Mouse (Mus musculus) forebrain, postnatal 0 days (tissue): Measurements from ENCODE around the gene Angel2. TPM values are rescaled to one million over a fixed set of nuclear protein-coding genes. Genes with fewer than 3 reads are reported as not detected.

Experiments
- ATAC-seq: fragments of 200-750 bp; cut with Nextera tagmentation; 2 replicates; pipeline ENCODE4 v1.8.0; 2017; ENCODE audit warnings: mild to moderate bottlenecking, moderate library complexity
- DNase-seq: peaks from one replicate; pipeline ENCODE4 v3.0.0-alpha.2; 2015
- H3K27ac ChIP-seq: fragments of 300-500 bp; sonication (generic); 2 replicates; pipeline ENCODE4 v1.5.1; 2014; ENCODE audit warnings: low read depth, mild to moderate bottlenecking, antibody characterized with exemption, low read length, moderate library complexity, mixed read lengths
- H3K27me3 ChIP-seq: fragments of 300-500 bp; sonication (generic); 2 replicates; pipeline ENCODE4 v1.6.1; 2014; ENCODE audit warnings: mild to moderate bottlenecking, low read length, mixed read lengths; ENCODE audit not compliant: insufficient read depth
- H3K36me3 ChIP-seq: fragments of 300-500 bp; sonication (generic); 2 replicates; pipeline ENCODE4 v1.6.1; 2014; ENCODE audit warnings: mild to moderate bottlenecking, moderate library complexity; ENCODE audit not compliant: insufficient read depth
- H3K4me1 ChIP-seq: fragments of 300-500 bp; sonication (generic); 2 replicates; pipeline ENCODE4 v1.6.1; 2014; ENCODE audit warnings: antibody characterized with exemption; ENCODE audit not compliant: insufficient read depth
- H3K4me2 ChIP-seq: fragments of 300-500 bp; sonication (generic); 2 replicates; pipeline ENCODE4 v1.6.1; 2014; ENCODE audit warnings: low read depth, mild to moderate bottlenecking, moderate library complexity
- H3K4me3 ChIP-seq: fragments of 300-500 bp; sonication (generic); 2 replicates; pipeline ENCODE4 v1.5.1; 2014; ENCODE audit warnings: low read depth, low read length, mixed read lengths
- H3K9ac ChIP-seq: fragments of 300-500 bp; sonication (generic); 2 replicates; pipeline ENCODE4 v1.6.1; 2014; ENCODE audit warnings: mild to moderate bottlenecking
- H3K9me3 ChIP-seq: fragments of 300-500 bp; sonication (generic); 2 replicates; pipeline ENCODE4 v1.6.1; 2016; ENCODE audit warnings: low read length
- CTCF ChIP-seq: sonication (generic); IDR thresholded peaks from 2 replicates; pipeline ENCODE4 v1.5.1; 2016; ENCODE audit warnings: antibody characterized with exemption, control low read depth, low read depth
- WGBS: fragments of 180-500 bp; shearing (Covaris S2); extraction: QIAGEN DNeasy Blood & Tissue Kit; methylation state at CpG from one replicate; pipeline ENCODE4 v1.1.7; 2014; 5-methylcytosine and 5-hydroxymethylcytosine counted together
- polyA plus RNA-seq: library from polyadenylated mRNA; unstranded; fragments of >200 nt; fragmentation: Nextera tagmentation; extraction: Ambion mirVana; gene quantifications from 2 replicates; pipeline ENCODE4 v1.2.1, GENCODE M21; 2015
- total RNA-seq: library from RNA; depleted of rRNA; stranded (reverse); fragments of >200 nt; gene quantifications from 2 replicates; pipeline ENCODE4 v1.2.3, GENCODE M21; 2014

The Angel2 gene
- total and polyA plus RNA-seq, 2 experiments from 2014 or later = 47.7 to 49.1 TPM

DNA sequence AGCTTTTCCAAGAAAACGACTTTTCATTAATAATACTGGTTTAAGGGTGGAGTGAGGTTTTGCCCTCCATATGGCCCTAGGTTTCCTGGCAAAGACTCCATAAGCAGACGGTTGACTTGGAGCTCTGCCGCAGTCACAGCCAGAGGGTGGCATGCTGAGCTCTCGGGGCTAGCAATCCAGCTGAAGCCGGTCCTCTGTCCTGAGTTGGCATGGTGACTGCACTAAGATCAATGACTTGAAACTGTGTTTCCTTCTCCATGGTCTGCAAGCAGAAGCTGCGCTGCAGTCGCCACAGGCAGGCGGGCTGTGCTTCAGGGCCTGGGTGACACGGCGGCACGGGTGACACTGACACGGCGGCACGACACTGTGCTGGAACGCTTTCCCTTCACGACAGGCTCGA is 23.9 kb downstream of the Angel2 start:
- Histone ChIP-seq H3K36me3 (peaks cover 84% of the 10 kb centered on the region), H3K4me3 (no peak overlapping the region), H3K4me1 (no peaks in the 10 kb centered on the region), H3K4me2 (no peak overlapping the region), H3K9me3 (no peaks in the 10 kb centered on the region), H3K27ac (no peak overlapping the region), H3K9ac (no peak overlapping the region), H3K27me3 (no peaks in the 10 kb centered on the region)
- DNase-seq (no peak), ATAC-seq (no peak)
- 86% methylated on average over 17 of the region's 17 CpGs for WGBS
- no peak for TF ChIP-seq CTCF

DNA sequence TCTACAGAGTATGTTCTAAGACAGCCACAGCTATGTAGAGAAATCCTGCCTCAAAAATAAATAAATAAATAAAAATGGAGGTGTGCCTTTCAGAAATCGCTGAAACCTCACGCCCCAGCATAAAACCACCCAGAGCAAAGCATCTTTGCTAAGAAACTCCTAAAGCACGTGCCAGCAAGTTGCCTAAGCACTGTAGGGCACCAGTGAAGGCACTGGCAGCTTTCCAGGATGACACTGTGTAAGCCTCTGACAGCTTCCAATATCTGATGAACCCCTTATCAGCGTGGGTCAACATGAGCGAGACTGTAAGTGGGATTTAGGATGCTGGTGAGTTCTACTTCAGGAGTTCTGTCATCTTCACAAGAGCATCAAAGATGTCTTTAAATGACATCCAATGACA is 26.1 kb downstream of the Angel2 start:
- H3K27me3 ChIP-seq = no peaks in the 10 kb centered on the region
- no peaks in the 10 kb centered on the region for H3K4me1 ChIP-seq
- peaks cover 88% of the 10 kb centered on the region for H3K36me3 ChIP-seq
- no peak overlapping the region for H3K4me3 ChIP-seq
- H3K4me2 ChIP-seq = no peak overlapping the region
- WGBS = 80% methylated on average over 5 of the region's 5 CpGs
- ATAC-seq = no peak
- H3K27ac ChIP-seq = no peak overlapping the region
- H3K9me3 ChIP-seq = no peaks in the 10 kb centered on the region
- H3K9ac ChIP-seq = no peak overlapping the region
- no peak for DNase-seq
- no peak for TF ChIP-seq CTCF

DNA sequence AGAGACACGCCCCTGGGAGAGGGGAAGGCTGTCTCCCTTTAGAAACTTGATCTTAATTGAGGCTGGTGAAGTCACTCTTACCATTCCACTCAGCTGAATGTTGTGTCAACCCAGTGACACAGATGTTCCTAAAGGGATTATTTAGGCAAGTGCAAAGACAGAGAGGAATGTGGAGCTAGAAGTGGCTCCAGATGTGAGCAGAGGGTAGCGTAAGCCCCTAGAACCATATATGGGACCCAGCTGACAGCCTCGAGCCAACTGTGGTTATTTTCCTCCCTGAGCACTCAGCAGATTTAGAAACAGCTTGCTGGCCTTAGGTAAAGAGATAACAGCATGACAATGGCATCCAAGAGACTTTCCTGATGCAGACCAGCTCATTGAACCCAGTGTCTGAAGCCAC is 28.1 kb downstream of the Angel2 start:
- 83% methylated on average over 3 of the region's 3 CpGs for WGBS
- H3K9me3 ChIP-seq = no peaks in the 10 kb centered on the region
- H3K4me3 ChIP-seq = no peak overlapping the region
- no peak overlapping the region for H3K27ac ChIP-seq
- no peak for ATAC-seq
- peaks cover 91% of the 10 kb centered on the region for H3K36me3 ChIP-seq
- H3K4me1 ChIP-seq = no peaks in the 10 kb centered on the region
- no peak overlapping the region for H3K9ac ChIP-seq
- no peak for DNase-seq
- no peaks in the 10 kb centered on the region for H3K27me3 ChIP-seq
- H3K4me2 ChIP-seq = no peak overlapping the region
- no peak for TF ChIP-seq CTCF

DNA sequence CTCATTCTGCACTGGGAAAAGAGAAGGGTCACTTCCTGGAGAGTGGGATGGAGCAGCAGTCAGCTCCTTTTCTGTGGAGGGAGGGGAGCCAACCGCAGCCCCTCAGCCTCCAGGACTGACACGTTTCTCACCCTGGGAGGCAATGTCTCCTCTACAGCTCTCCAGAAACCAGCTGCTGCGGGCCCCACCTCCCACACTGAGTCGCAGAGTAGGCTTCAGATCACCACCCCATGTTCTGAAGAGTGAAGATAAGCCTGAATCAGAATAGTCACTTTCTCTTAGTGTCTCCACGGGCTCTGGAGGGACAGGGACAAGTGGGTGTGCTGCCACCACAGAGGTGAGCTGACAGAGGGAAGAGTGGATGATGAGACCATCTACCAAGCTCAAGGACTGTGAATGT is 33.9 kb downstream of the Angel2 start:
- H3K4me1 ChIP-seq = no peaks in the 10 kb centered on the region
- DNase-seq (no peak), ATAC-seq (no peak)
- 91% methylated on average over 5 of the region's 5 CpGs for WGBS
- H3K4me2 ChIP-seq = no peak overlapping the region
- H3K9ac ChIP-seq = no peak overlapping the region
- no peak overlapping the region for H3K27ac ChIP-seq
- no peaks in the 10 kb centered on the region for H3K9me3 ChIP-seq
- no peaks in the 10 kb centered on the region for H3K27me3 ChIP-seq
- H3K36me3 ChIP-seq = peaks cover 88% of the 10 kb centered on the region
- no peak overlapping the region for H3K4me3 ChIP-seq
- no peak for TF ChIP-seq CTCF

DNA sequence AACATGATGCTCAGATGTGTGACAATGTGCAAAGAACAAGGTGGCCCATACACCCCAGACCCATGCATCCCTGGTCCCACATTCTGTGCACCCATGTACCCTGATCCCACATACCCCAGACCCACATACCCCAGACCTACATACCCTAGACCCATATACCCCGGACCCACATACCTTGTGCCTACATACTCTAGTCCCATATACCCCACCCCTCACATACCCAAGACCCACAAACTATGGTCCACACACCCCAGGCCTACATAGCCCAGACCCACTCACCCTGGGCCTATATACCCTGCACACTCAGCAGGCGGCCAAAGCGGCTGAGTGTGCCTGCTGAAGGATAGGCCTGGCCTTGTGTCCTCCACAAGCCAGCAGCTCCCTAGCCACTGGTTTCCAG is 37.8 kb downstream of the Angel2 start:
- WGBS = 90% methylated on average over 3 of the region's 3 CpGs
- Histone ChIP-seq H3K4me2 (no peak overlapping the region), H3K9ac (no peak overlapping the region), H3K27ac (no peak overlapping the region), H3K36me3 (peaks cover 80% of the 10 kb centered on the region), H3K27me3 (no peaks in the 10 kb centered on the region), H3K4me1 (no peaks in the 10 kb centered on the region), H3K9me3 (no peaks in the 10 kb centered on the region), H3K4me3 (no peak overlapping the region)
- DNase-seq (no peak), ATAC-seq (no peak)
- no peak for TF ChIP-seq CTCF

DNA sequence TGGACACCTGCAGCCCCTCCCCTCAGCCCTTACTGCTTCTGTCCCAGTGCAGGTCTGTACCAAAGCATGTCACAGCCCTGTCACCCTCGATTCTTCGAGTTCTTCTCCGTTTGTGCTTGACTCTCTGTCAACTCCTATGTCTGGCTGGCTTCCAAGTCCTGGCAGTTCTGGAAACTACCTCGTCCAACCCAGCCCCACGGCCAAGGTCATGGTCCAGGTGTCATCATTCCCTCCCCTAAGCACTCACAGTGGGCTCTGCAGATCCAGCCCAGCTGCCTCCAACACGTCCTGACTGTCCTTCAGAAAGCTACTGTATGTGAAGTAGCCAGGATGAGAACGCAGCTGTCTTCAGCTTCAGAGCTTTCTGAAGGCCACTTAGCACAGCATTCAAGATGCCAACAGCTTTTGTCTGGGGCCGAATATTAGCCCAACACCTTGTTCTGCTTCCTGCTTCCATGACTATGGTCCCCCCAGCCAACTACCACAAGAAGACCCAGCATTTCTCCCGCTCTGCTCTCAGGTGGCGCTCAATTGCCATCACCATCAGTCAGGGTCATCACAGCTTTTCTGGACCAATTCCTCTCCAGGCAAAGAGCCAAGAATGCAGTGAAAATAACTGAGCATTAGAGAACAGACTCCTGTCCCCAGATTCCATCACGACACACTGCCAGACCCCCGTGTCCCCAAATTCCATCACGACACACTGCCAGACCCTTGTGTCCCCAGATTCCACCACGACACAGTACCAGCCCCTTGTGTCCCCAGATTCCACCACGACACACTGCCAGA is 40.3 kb downstream of the Angel2 start:
- Histone ChIP-seq H3K9me3 (no peaks in the 10 kb centered on the region), H3K4me1 (no peaks in the 10 kb centered on the region), H3K27ac (no peak overlapping the region), H3K36me3 (peaks cover 74% of the 10 kb centered on the region), H3K9ac (no peak overlapping the region), H3K27me3 (no peaks in the 10 kb centered on the region), H3K4me3 (no peak overlapping the region), H3K4me2 (no peak overlapping the region)
- 80% methylated on average over 15 of the region's 15 CpGs for whole genome bisulfite sequencing
- no peak for TF ChIP-seq CTCF
- no peak for ATAC-seq
- DNase-seq = no peak

DNA sequence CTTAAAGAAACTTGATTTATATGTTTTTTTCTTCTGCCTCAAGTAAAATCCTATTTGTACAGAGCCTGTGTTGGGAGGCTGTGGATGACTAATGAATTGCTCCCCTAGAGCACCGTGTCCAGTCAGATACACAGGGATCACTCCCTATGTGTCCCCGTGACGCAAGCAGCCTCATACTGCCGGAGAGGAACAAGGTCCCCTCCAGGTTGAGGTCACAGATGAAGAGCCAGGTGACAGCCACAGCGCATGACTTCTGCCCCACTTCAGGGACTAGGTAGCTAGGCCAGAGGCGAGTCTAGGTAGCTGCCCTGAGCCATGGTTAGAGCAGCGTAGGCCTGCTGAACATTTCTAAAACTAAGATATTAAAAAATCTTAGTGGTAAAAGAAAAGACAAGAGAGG is 43.1 kb downstream of the Angel2 start:
- no peaks in the 10 kb centered on the region for H3K4me1 ChIP-seq
- H3K36me3 ChIP-seq = peaks cover 66% of the 10 kb centered on the region
- 93% methylated on average over 7 of the region's 7 CpGs for WGBS

More for the DNA sequence above, 43.1 kb downstream of the Angel2 start:
- Histone ChIP-seq H3K27ac (no peak overlapping the region), H3K9me3 (no peaks in the 10 kb centered on the region), H3K9ac (no peak overlapping the region), H3K27me3 (no peaks in the 10 kb centered on the region), H3K4me2 (no peak overlapping the region), H3K4me3 (no peak overlapping the region)
- ATAC-seq = no peak
- TF ChIP-seq CTCF = no peak
- no peak for DNase-seq
